Mouse (Mus musculus) liver, adult 2 months (tissue): ENCODE data around the gene Afdn.

Experiments used
- CTCF ChIP-seq: fragments of 200-500 bp; IDR thresholded peaks from 2 replicates; pipeline ENCODE4 v1.5.1; 2011; ENCODE audit warnings: low read depth, low read length, control low read depth
- POLR2A ChIP-seq: fragments of 200-500 bp; IDR thresholded peaks from 2 replicates; pipeline ENCODE4 v1.6.1; 2011; ENCODE audit warnings: low read length, control low read depth; ENCODE audit not compliant: insufficient read depth; ENCODE audit errors: extremely low read depth

- TF ChIP-seq CTCF (no peak), POLR2A (no peak)
Measured at GRCm38 (mm10) chr17:13714654-13715053, 45.7 kb upstream of the Afdn start.
